In genomic region chr16:46290199-46290598, GRCm38 (mm10) we compare ENCODE assay signal across 9 mouse cellular contexts.
DNase-seq lines count a peak whose midpoint lies in the region; ATAC-seq and TF ChIP-seq lines count a peak whose summit lies in the region.
"Had no signal": no experiment of that assay in that cellular context is flagged by ENCODE, and none has a peak within 500 bp of the region (broad histone marks: within the 10 kb centered on the region; RNA-seq: fewer than 3 reads in every experiment).

No protein-coding gene starts in this region.

- no peaks in the 10 kb centered on the region for H3K36me3 ChIP-seq in heart, adult 2 months (ENCODE audit: control insufficient read depth, insufficient read depth, low read length)
- H3K36me3 ChIP-seq in heart, embryonic 10.5 days: no peaks in the 10 kb centered on the region
- no peaks in the 10 kb centered on the region for H3K36me3 ChIP-seq in forebrain, postnatal 0 days (ENCODE audit: insufficient read depth)
- no peaks in the 10 kb centered on the region for H3K36me3 ChIP-seq in midbrain, embryonic 16.5 days (ENCODE audit: control insufficient read depth, insufficient read depth, low read length)
- H3K36me3 ChIP-seq in thymus, adult 2 months (ENCODE audit: control insufficient read depth, insufficient read depth, low read length): no peaks in the 10 kb centered on the region
- H3K36me3 ChIP-seq in liver, postnatal 0 days (replicated peaks; ENCODE audit: insufficient read depth, low read length): no peaks in the 10 kb centered on the region
- H3K36me3 ChIP-seq: liver, embryonic 13.5 days had no signal

- H3K4me1 ChIP-seq in heart, adult 2 months (ENCODE audit: control insufficient read depth, insufficient read depth, low read length): no peaks in the 10 kb centered on the region
- no peaks in the 10 kb centered on the region for H3K4me1 ChIP-seq in heart, embryonic 10.5 days
- H3K4me1 ChIP-seq in forebrain, postnatal 0 days (ENCODE audit: insufficient read depth): 0 out of 2 replicates have a peak, but pooled peaks cover 4% of the 10 kb centered on the region
- no peaks in the 10 kb centered on the region for H3K4me1 ChIP-seq in midbrain, embryonic 16.5 days (ENCODE audit: control insufficient read depth, insufficient read depth, low read length)
- no peaks in the 10 kb centered on the region for H3K4me1 ChIP-seq in thymus, adult 2 months (replicated peaks; ENCODE audit: control insufficient read depth, insufficient read depth, low read length)
- H3K4me1 ChIP-seq in liver, postnatal 0 days (ENCODE audit: insufficient read depth): no peaks in the 10 kb centered on the region
- H3K4me1 ChIP-seq: liver, embryonic 13.5 days had no signal

- no peak overlapping the region for H3K4me2 ChIP-seq in forebrain, postnatal 0 days (ENCODE audit: low read depth)
- H3K4me2 ChIP-seq in midbrain, embryonic 16.5 days (ENCODE audit: low read length): no peak overlapping the region
- H3K4me2 ChIP-seq in liver, postnatal 0 days (ENCODE audit: low read depth, low read length): no peak overlapping the region
- H3K4me2 ChIP-seq: liver, embryonic 13.5 days had no signal

- no peak for TF ChIP-seq EP300 in heart, adult 2 months (IDR thresholded peaks at IDR 0.05; ENCODE audit: insufficient read depth, low read depth, low read length)
- TF ChIP-seq EP300 in liver, postnatal 0 days (IDR thresholded peaks at IDR 0.05; ENCODE audit: low read depth): no peak

- H3K4me3 ChIP-seq in heart, adult 2 months: no peak overlapping the region
- H3K4me3 ChIP-seq in heart, embryonic 10.5 days: no peak overlapping the region
- no peak overlapping the region for H3K4me3 ChIP-seq in forebrain, postnatal 0 days (ENCODE audit: low read depth, low read length)
- H3K4me3 ChIP-seq in midbrain, embryonic 16.5 days (ENCODE audit: low read depth, low read length): no peak overlapping the region
- no peak overlapping the region for H3K4me3 ChIP-seq in thymus, adult 2 months (ENCODE audit: control insufficient read depth, insufficient read depth, low read length)
- H3K4me3 ChIP-seq in liver, postnatal 0 days (ENCODE audit: low read depth, low read length): no peak overlapping the region
- H3K4me3 ChIP-seq: liver, embryonic 13.5 days had no signal

- no peak for TF ChIP-seq CTCF in heart, adult 2 months (IDR thresholded peaks at IDR 0.05)
- 0 out of 2 replicates have a peak, but pooled peaks have one; percentile 4 for TF ChIP-seq CTCF in forebrain, postnatal 0 days (IDR thresholded peaks at IDR 0.05; ENCODE audit: low read depth)
- TF ChIP-seq CTCF in thymus, adult 2 months (IDR thresholded peaks at IDR 0.05; ENCODE audit: borderline replicate concordance, control insufficient read depth, extremely low read depth, insufficient read depth, low read length, poor library complexity): no peak
- TF ChIP-seq CTCF in liver, postnatal 0 days (IDR thresholded peaks at IDR 0.05; ENCODE audit: low read depth): no peak

- intact Hi-C loops in heart, adult 2 months (cut with DNase I): no loop called here

- no peak overlapping the region for H3K27ac ChIP-seq in heart, adult 2 months
- H3K27ac ChIP-seq in heart, embryonic 10.5 days: no peak overlapping the region
- no peak overlapping the region for H3K27ac ChIP-seq in forebrain, postnatal 0 days (ENCODE audit: low read depth, low read length)
- H3K27ac ChIP-seq in midbrain, embryonic 16.5 days (ENCODE audit: low read length): no peak overlapping the region
- no peak overlapping the region for H3K27ac ChIP-seq in thymus, adult 2 months (ENCODE audit: control insufficient read depth, insufficient read depth, low read length)
- no peak overlapping the region for H3K27ac ChIP-seq in liver, postnatal 0 days (ENCODE audit: low read depth)
- H3K27ac ChIP-seq: liver, embryonic 13.5 days had no signal

- no peaks in the 10 kb centered on the region for H3K9me3 ChIP-seq in heart, embryonic 10.5 days
- no peaks in the 10 kb centered on the region for H3K9me3 ChIP-seq in forebrain, postnatal 0 days (ENCODE audit: low read length)
- 0 out of 2 replicates have a peak, but pooled peaks cover 2% of the 10 kb centered on the region for H3K9me3 ChIP-seq in midbrain, embryonic 16.5 days (replicated peaks; ENCODE audit: control insufficient read depth, low read length, poor library complexity, severe bottlenecking)
- H3K9me3 ChIP-seq in liver, postnatal 0 days (ENCODE audit: low read length): no peaks in the 10 kb centered on the region
- H3K9me3 ChIP-seq: liver, embryonic 13.5 days had no signal

- no peak overlapping the region for H3K9ac ChIP-seq in heart, adult 2 months (ENCODE audit: low read depth, low read length)
- no peak overlapping the region for H3K9ac ChIP-seq in forebrain, postnatal 0 days
- no peak overlapping the region for H3K9ac ChIP-seq in midbrain, embryonic 16.5 days (ENCODE audit: low read depth, low read length)
- H3K9ac ChIP-seq in liver, postnatal 0 days (replicated peaks): no peak overlapping the region
- H3K9ac ChIP-seq: liver, embryonic 13.5 days had no signal

- TF ChIP-seq POLR2A in heart, adult 2 months (IDR thresholded peaks at IDR 0.05; ENCODE audit: insufficient read depth, low read depth, low read length): no peak
- no peak for TF ChIP-seq POLR2A in thymus, adult 2 months (IDR thresholded peaks at IDR 0.05; ENCODE audit: control insufficient read depth, extremely low read depth, insufficient read depth, low read length, poor library complexity)

- peak; percentile 95 for ATAC-seq in forebrain, postnatal 0 days
- ATAC-seq in midbrain, embryonic 16.5 days: peak; percentile 81
- ATAC-seq in liver, postnatal 0 days: no peak

- WGBS in heart, adult 2 months: 39% methylated on average over 2 of the region's 2 CpGs
- 55% methylated on average over 2 of the region's 2 CpGs for WGBS in heart, embryonic 10.5 days
- 19% methylated on average over 2 of the region's 2 CpGs for WGBS in forebrain, postnatal 0 days
- WGBS in midbrain, embryonic 16.5 days: 37% methylated on average over 2 of the region's 2 CpGs
- 90% methylated on average over 2 of the region's 2 CpGs for WGBS in thymus, adult 2 months
- WGBS in liver, postnatal 0 days (ENCODE audit: insufficient replicate concordance): 62% methylated on average over 2 of the region's 2 CpGs

- no peaks in the 10 kb centered on the region for H3K27me3 ChIP-seq in heart, adult 2 months (ENCODE audit: control insufficient read depth, insufficient read depth, low read length)
- no peaks in the 10 kb centered on the region for H3K27me3 ChIP-seq in heart, embryonic 10.5 days (ENCODE audit: insufficient read depth, poor library complexity, severe bottlenecking)
- H3K27me3 ChIP-seq in forebrain, postnatal 0 days (ENCODE audit: insufficient read depth, low read length): no peaks in the 10 kb centered on the region
- no peaks in the 10 kb centered on the region for H3K27me3 ChIP-seq in midbrain, embryonic 16.5 days (ENCODE audit: control insufficient read depth, insufficient read depth, low read depth, low read length)
- no peaks in the 10 kb centered on the region for H3K27me3 ChIP-seq in thymus, adult 2 months (ENCODE audit: control insufficient read depth, insufficient read depth, low read length)
- H3K27me3 ChIP-seq in liver, postnatal 0 days (ENCODE audit: insufficient read depth, low read length): no peaks in the 10 kb centered on the region
- H3K27me3 ChIP-seq: liver, embryonic 13.5 days had no signal

- no peaks in the 10 kb centered on the region for H3K79me2 ChIP-seq in heart, adult 2 months (replicated peaks; ENCODE audit: control insufficient read depth, insufficient read depth, low read length)

- DNase-seq in heart, adult 2 months: peak; percentile 15 to 23
- no peak for DNase-seq in heart, embryonic 10.5 days (ENCODE audit: low spot score)
- peak; percentile 46 for DNase-seq in adrenal gland, postnatal 25 days
- DNase-seq in forebrain, postnatal 0 days: peak; percentile 75
- peak; percentile 80 to 82 for DNase-seq in layer of hippocampus, adult 8-10 months (ENCODE audit: low spot score in 2 of 2)
- DNase-seq in thymus, adult 2 months: no peak
- DNase-seq in liver, postnatal 0 days: no peak
- DNase-seq: liver, embryonic 13.5 days had no signal

Comparison
In these comparisons a context has a peak if more than half of its experiments do, and no peak if none do; other contexts are left out.
1. DNase-seq: peak in heart, adult 2 months (2 of 2), adrenal gland, postnatal 25 days (single experiment), forebrain, postnatal 0 days (single experiment) and layer of hippocampus, adult 8-10 months (2 of 2); none in heart, embryonic 10.5 days (single experiment), thymus, adult 2 months (single experiment) and liver, postnatal 0 days (single experiment).